Mouse (Mus musculus) heart, postnatal 0 days (tissue): Measurements from ENCODE around the gene Zic1.

ENCODE experiments used
- CTCF ChIP-seq: IDR thresholded peaks from 2 replicates; pipeline ENCODE4 v1.5.1; 2016; ENCODE audit warnings: antibody characterized with exemption, control low read depth, low read depth
- EP300 ChIP-seq: IDR thresholded peaks from 2 replicates; pipeline ENCODE4 v1.6.1; 2016; ENCODE audit warnings: antibody characterized with exemption, low read depth

GRCm38 (mm10) chr9:91351361-91351760, 14.2 kb downstream of the Zic1 start:
- TF ChIP-seq CTCF (no peak), EP300 (no peak)
